Mouse (Mus musculus) brain, embryonic 14.5 days (tissue): ENCODE measurements around the gene Satb2.

Experiments used
- CTCF ChIP-seq: fragments of 200-500 bp; IDR thresholded peaks from 2 replicates; pipeline ENCODE4 v1.5.1; 2012; ENCODE audit warnings: inconsistent platforms, mild to moderate bottlenecking, moderate library complexity, borderline replicate concordance; ENCODE audit not compliant: insufficient read depth, insufficient read length; ENCODE audit errors: extremely low read depth
- POLR2A ChIP-seq: fragments of 200-500 bp; IDR thresholded peaks from 2 replicates; pipeline ENCODE4 v1.6.1; 2012; ENCODE audit warnings: mild to moderate bottlenecking, inconsistent platforms, borderline replicate concordance; ENCODE audit not compliant: poor library complexity, insufficient read depth, insufficient read length, severe bottlenecking; ENCODE audit errors: extremely low read depth

GRCm38 (mm10) chr1:56795016-56795608 lies 183.3 kb downstream of the Satb2 start:
- no peak for TF ChIP-seq CTCF
- no peak for TF ChIP-seq POLR2A
